Mouse (Mus musculus) CH12.LX (cell line): ENCODE results near the gene Anks1b. TPM values are rescaled to one million over a fixed set of nuclear protein-coding genes. Genes with fewer than 3 reads are reported as not detected.

Source experiments
- DNase-seq: peaks from one replicate; pipeline ENCODE4 v3.0.0-alpha.2; 2013; ENCODE audit errors: extremely low read depth
- H3K27ac ChIP-seq: 2 replicates; pipeline ENCODE4 v1.5.1; 2012; ENCODE audit warnings: low read depth, mild to moderate bottlenecking, control low read depth, moderate library complexity; ENCODE audit not compliant: insufficient read depth
- H3K27me3 ChIP-seq: replicated peaks from 2 replicates; pipeline ENCODE3; 2012; ENCODE audit warnings: inconsistent platforms
- H3K36me3 ChIP-seq, 2 experiments: replicated peaks in 1 of 2; 2 replicates each; pipeline versions ENCODE3 to v1.6.1; 2012; ENCODE audit warnings: inconsistent platforms in 1 of 2, low read length in 1 of 2, mild to moderate bottlenecking in 1 of 2, mixed read lengths in 1 of 2, moderate library complexity in 1 of 2; ENCODE audit not compliant: control insufficient read depth in 1 of 2, insufficient read depth in 1 of 2
- H3K4me1 ChIP-seq, 2 experiments: 2 replicates each; pipeline ENCODE4 v1.6.1; 2012; ENCODE audit warnings: inconsistent platforms in 1 of 2, moderate library complexity in 1 of 2; ENCODE audit not compliant: insufficient read depth in 2 of 2, control insufficient read depth in 1 of 2
- H3K4me2 ChIP-seq: 2 replicates; pipeline ENCODE4 v1.6.1; 2012; ENCODE audit warnings: low read depth, mild to moderate bottlenecking, control low read depth; ENCODE audit not compliant: poor library complexity, insufficient read depth, severe bottlenecking
- H3K4me3 ChIP-seq, 3 experiments: fragments of 150-350 bp in 1 of 3; sonication (generic) in 1 of 3; replicated peaks in 1 of 3; 2 replicates each; pipeline versions ENCODE3 to v1.5.1; 2011 to 2012; ENCODE audit warnings: low read depth in 2 of 3, low read length in 2 of 3, mild to moderate bottlenecking in 2 of 3, moderate library complexity in 2 of 3, control low read depth in 1 of 3, improper control_type of control experiment in 1 of 3, inconsistent platforms in 1 of 3, mixed read lengths in 1 of 3; ENCODE audit not compliant: poor library complexity in 1 of 3
- H3K79me2 ChIP-seq: replicated peaks from 2 replicates; pipeline ENCODE4 v1.6.1; 2012; ENCODE audit warnings: mild to moderate bottlenecking, moderate library complexity; ENCODE audit not compliant: control insufficient read depth, poor library complexity, insufficient read depth, severe bottlenecking; ENCODE audit errors: extremely low read depth
- H3K9ac ChIP-seq: 2 replicates; pipeline ENCODE4 v1.6.1; 2012; ENCODE audit warnings: low read depth, mild to moderate bottlenecking, control low read depth, moderate library complexity; ENCODE audit not compliant: insufficient read depth
- H3K9me3 ChIP-seq: replicated peaks from 2 replicates; pipeline ENCODE3; 2012; ENCODE audit warnings: low read length, inconsistent platforms, mixed read lengths
- CHD1 ChIP-seq: IDR thresholded peaks from 2 replicates; pipeline ENCODE4 v1.6.1; 2012; ENCODE audit warnings: low read depth, low read length, improper control_type of control experiment, inconsistent platforms
- CTCF ChIP-seq, 2 experiments: IDR thresholded peaks in 1 of 2; conservative IDR thresholded peaks in 1 of 2; 2 replicates each; pipeline ENCODE4 v1.5.1; 2011 to 2012; ENCODE audit warnings: low read depth in 2 of 2, low read length in 2 of 2, improper control_type of control experiment in 1 of 2, inconsistent platforms in 1 of 2, mild to moderate bottlenecking in 1 of 2, moderate library complexity in 1 of 2
- ELF1 ChIP-seq: IDR thresholded peaks from 2 replicates; pipeline ENCODE4 v1.6.1; 2014; ENCODE audit warnings: low read depth, mild to moderate bottlenecking, inconsistent platforms, low read length, improper control_type of control experiment
- EP300 ChIP-seq: IDR thresholded peaks from 2 replicates; pipeline ENCODE4 v1.6.1; 2011; ENCODE audit warnings: low read length, improper control_type of control experiment
- GABPA ChIP-seq: IDR thresholded peaks from 2 replicates; pipeline ENCODE4 v1.6.1; 2012; ENCODE audit warnings: low read depth, low read length, improper control_type of control experiment, inconsistent platforms; ENCODE audit not compliant: insufficient replicate concordance
- HCFC1 ChIP-seq: IDR thresholded peaks from 2 replicates; pipeline ENCODE4 v1.6.1; 2012; ENCODE audit warnings: low read depth, mild to moderate bottlenecking, inconsistent platforms, low read length, improper control_type of control experiment
- IRF4 ChIP-seq: IDR thresholded peaks from 2 replicates; pipeline ENCODE4 v1.6.1; 2014; ENCODE audit warnings: low read depth, mild to moderate bottlenecking, inconsistent platforms, low read length, improper control_type of control experiment
- JUN ChIP-seq: IDR thresholded peaks from 2 replicates; pipeline ENCODE4 v1.6.1; 2011; ENCODE audit warnings: low read depth, mild to moderate bottlenecking, low read length, improper control_type of control experiment, moderate library complexity; ENCODE audit not compliant: insufficient read depth
- JUND ChIP-seq: conservative IDR thresholded peaks from 2 replicates; pipeline ENCODE4 v1.6.1; 2011; ENCODE audit warnings: low read depth, low read length, improper control_type of control experiment
- KAT2A ChIP-seq: IDR thresholded peaks from 2 replicates; pipeline ENCODE4 v1.6.1; 2012; ENCODE audit warnings: low read length, improper control_type of control experiment, inconsistent platforms; ENCODE audit not compliant: insufficient replicate concordance
- MAZ ChIP-seq: IDR thresholded peaks from 2 replicates; pipeline ENCODE4 v1.6.1; 2012; ENCODE audit warnings: low read depth, mild to moderate bottlenecking, inconsistent platforms, low read length, improper control_type of control experiment, moderate library complexity
- MEF2A ChIP-seq: IDR thresholded peaks from 2 replicates; pipeline ENCODE4 v1.6.1; 2014; ENCODE audit warnings: low read depth, mild to moderate bottlenecking, inconsistent platforms, low read length, improper control_type of control experiment, borderline replicate concordance
- MXI1 ChIP-seq: IDR thresholded peaks from 2 replicates; pipeline ENCODE4 v1.6.1; 2011; ENCODE audit warnings: mild to moderate bottlenecking, low read depth, low read length, improper control_type of control experiment
- MYC ChIP-seq: IDR thresholded peaks from 2 replicates; pipeline ENCODE4 v1.6.1; 2011; ENCODE audit warnings: low read depth, mild to moderate bottlenecking, improper control_type of control experiment, low read length
- NELFE ChIP-seq: IDR thresholded peaks from 2 replicates; pipeline ENCODE4 v1.6.1; 2011; ENCODE audit warnings: low read depth, low read length, improper control_type of control experiment
- PAX5 ChIP-seq: IDR thresholded peaks from 2 replicates; pipeline ENCODE4 v1.6.1; 2012; ENCODE audit warnings: low read length, inconsistent platforms, mixed read lengths
- POLR2AphosphoS2 ChIP-seq: IDR thresholded peaks from 2 replicates; pipeline ENCODE4 v1.6.1; 2011; ENCODE audit warnings: low read depth, low read length, improper control_type of control experiment
- RAD21 ChIP-seq: IDR thresholded peaks from 2 replicates; pipeline ENCODE4 v1.6.1; 2011; ENCODE audit warnings: low read depth, mild to moderate bottlenecking, low read length, improper control_type of control experiment, moderate library complexity
- RCOR1 ChIP-seq: conservative IDR thresholded peaks from 2 replicates; pipeline ENCODE4 v1.6.1; 2012; ENCODE audit warnings: low read depth, mild to moderate bottlenecking, inconsistent platforms, low read length, improper control_type of control experiment
- SIN3A ChIP-seq: IDR thresholded peaks from 2 replicates; pipeline ENCODE4 v1.6.1; 2012; ENCODE audit warnings: low read length, improper control_type of control experiment, inconsistent platforms
- TBP ChIP-seq: conservative IDR thresholded peaks from 2 replicates; pipeline ENCODE4 v1.6.1; 2011; ENCODE audit warnings: low read depth, low read length, improper control_type of control experiment
- UBTF ChIP-seq: IDR thresholded peaks from 2 replicates; pipeline ENCODE4 v1.6.1; 2012; ENCODE audit warnings: low read depth, mild to moderate bottlenecking, inconsistent platforms, low read length, improper control_type of control experiment, moderate library complexity
- USF1 ChIP-seq: IDR thresholded peaks from 2 replicates; pipeline ENCODE4 v1.6.1; 2014; ENCODE audit warnings: low read depth, mild to moderate bottlenecking, inconsistent platforms, low read length, improper control_type of control experiment
- USF2 ChIP-seq: conservative IDR thresholded peaks from 2 replicates; pipeline ENCODE4 v1.6.1; 2011; ENCODE audit warnings: low read depth, low read length, improper control_type of control experiment
- ZKSCAN1 ChIP-seq: IDR thresholded peaks from 2 replicates; pipeline ENCODE4 v1.6.1; 2012; ENCODE audit warnings: low read depth, inconsistent platforms, low read length, improper control_type of control experiment, borderline replicate concordance
- ZMIZ1 ChIP-seq: IDR thresholded peaks from 2 replicates; pipeline ENCODE4 v1.6.1; 2012; ENCODE audit warnings: low read depth, mild to moderate bottlenecking, inconsistent platforms, low read length, improper control_type of control experiment
- ZNF384 ChIP-seq: IDR thresholded peaks from 2 replicates; pipeline ENCODE4 v1.6.1; 2012; ENCODE audit warnings: low read depth, low read length, improper control_type of control experiment, inconsistent platforms
- dilution Hi-C: fragments of 300-500 bp; cut with MboI; formaldehyde crosslinking; loops from 2 replicates; pipeline ENCODE4 v1.14.3; 2020; ENCODE audit warnings: low sequenced_read_pairs; ENCODE audit not compliant: extremely low pct_unique_long_range_greater_than_20kb, extremely low pct_ligation_motif_present
- in situ Hi-C: fragments of 300-500 bp; cut with MboI; formaldehyde crosslinking; loops from 3 replicates; pipeline ENCODE4 v1.14.3; 2019; ENCODE audit warnings: low sequenced_read_pairs, low pct_ligation_motif_present, low pct_unique_long_range_greater_than_20kb, mixed read lengths
- polyA plus RNA-seq: library from polyadenylated mRNA; unstranded; fragments of >175 nt; gene quantifications from 2 replicates; pipeline ENCODE4 v1.2.1, GENCODE M21; 2012; ENCODE audit warnings: low read depth; ENCODE audit not compliant: insufficient read length
- total RNA-seq, 2 experiments: library from RNA; depleted of rRNA; stranded (reverse); fragments of 300-350 nt in 1 of 2; fragments of >200 nt in 1 of 2; gene quantifications; 2 replicates each; pipeline ENCODE4 v1.2.3; 2012 to 2014

The Anks1b gene
- total and polyA plus RNA-seq, 3 experiments: 0.17 TPM; not detected in 2

GRCm38 (mm10) chr10:90683813-90684212 lies 810.5 kb downstream of the Anks1b start:
- Histone ChIP-seq H3K4me2 (no peak overlapping the region), H3K4me3 (no peak overlapping the region), H3K9ac (no peak overlapping the region), H3K27me3 (no peaks in the 10 kb centered on the region), H3K4me1 (peaks cover 0 to under 1% of the 10 kb centered on the region in 2 experiments; a peak in 1 of 4 replicates), H3K9me3 (no peaks in the 10 kb centered on the region)
- dilution Hi-C loops (no loop called here), in situ Hi-C loops (no loop called here)
- DNase-seq: no peak
- TF ChIP-seq TBP (no peak), EP300 (no peak), GABPA (no peak), NELFE (no peak), MEF2A (no peak), CHD1 (no peak), ZMIZ1 (no peak), USF1 (no peak), MXI1 (no peak), ZNF384 (no peak), MAZ (no peak), PAX5 (no peak), SIN3A (no peak), KAT2A (no peak), UBTF (no peak), ELF1 (no peak)
- TF ChIP-seq, all 38 proteins: peak for 0
- H3K36me3 ChIP-seq: no peaks in the 10 kb centered on the region
- no peak overlapping the region for H3K27ac ChIP-seq
- no peaks in the 10 kb centered on the region for H3K79me2 ChIP-seq

GRCm38 (mm10) chr10:90685367-90685766 lies 812.1 kb downstream of the Anks1b start:
- Histone ChIP-seq H3K9ac (no peak overlapping the region), H3K4me1 (peaks cover 3 to 4% of the 10 kb centered on the region in 2 experiments; a peak in 2 of 4 replicates), H3K27me3 (no peaks in the 10 kb centered on the region), H3K79me2 (no peaks in the 10 kb centered on the region), H3K4me2 (no peak overlapping the region), H3K9me3 (no peaks in the 10 kb centered on the region), H3K4me3 (no peak overlapping the region), H3K27ac (no peak overlapping the region), H3K36me3 (no peaks in the 10 kb centered on the region)
- dilution Hi-C loops (no loop called here), in situ Hi-C loops (no loop called here)
- DNase-seq: no peak
- TF ChIP-seq MYC (no peak), JUN (no peak), PAX5 (no peak), USF1 (no peak), MEF2A (no peak), POLR2AphosphoS2 (no peak), MXI1 (no peak), ZMIZ1 (no peak), USF2 (no peak), JUND (no peak), CTCF (conservative IDR thresholded peaks at IDR 0.05 in 1 of 2, IDR thresholded peaks at IDR 0.05 in 1 of 2; ENCODE audit: low read depth in 2 of 2, low read length in 2 of 2) (no peak), ZKSCAN1 (no peak), RCOR1 (no peak), RAD21 (no peak), IRF4 (no peak), CHD1 (no peak), KAT2A (no peak), HCFC1 (no peak)
